ENCODE assay signal across 20 mouse cellular contexts in the genomic region with DNA sequence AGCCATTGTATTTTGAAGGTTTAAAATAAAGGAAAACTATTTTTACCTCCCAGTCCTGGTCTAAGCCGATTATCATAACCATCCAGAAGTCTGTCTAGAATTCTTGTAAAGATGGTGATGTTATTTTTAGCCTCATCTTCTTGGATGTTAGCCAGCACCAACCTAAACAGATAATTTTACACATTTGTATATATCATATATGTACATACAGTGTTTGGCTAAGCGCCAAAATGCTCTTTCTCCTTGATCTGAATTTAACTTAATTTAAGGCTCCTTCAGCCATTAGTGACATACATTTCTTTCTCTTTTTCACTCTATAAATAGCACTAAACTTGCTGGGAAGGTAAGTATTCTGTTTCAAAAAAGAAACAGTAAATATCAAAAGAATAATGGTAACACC. TPM values are rescaled to one million over a fixed set of nuclear protein-coding genes. Genes with fewer than 3 reads are reported as not detected.
DNase-seq lines count a peak whose midpoint lies in the region; ATAC-seq and TF ChIP-seq lines count a peak whose summit lies in the region.
"Had no signal": no experiment of that assay in that cellular context is flagged by ENCODE, and none has a peak within 500 bp of the region (broad histone marks: within the 10 kb centered on the region; RNA-seq: fewer than 3 reads in every experiment).

No protein-coding gene starts in this region.

- no peak for TF ChIP-seq EP300 in MEL (IDR thresholded peaks at IDR 0.05; ENCODE audit: low read depth in 1 of 2, low read length in 2 of 2)

- H3K4me3 ChIP-seq in hindbrain, postnatal 0 days (ENCODE audit: low read length), result no peak overlapping the region
- H3K4me3 ChIP-seq in hindbrain, embryonic 10.5 days, result no peak overlapping the region
- H3K4me3 ChIP-seq in midbrain, embryonic 14.5 days (replicated peaks; ENCODE audit: low read depth, low read length), result no peak overlapping the region
- no peak overlapping the region for H3K4me3 ChIP-seq in midbrain, embryonic 13.5 days (replicated peaks)
- H3K4me3 ChIP-seq in MEL (ENCODE audit: control insufficient read depth in 1 of 2, insufficient read depth in 1 of 2, low read depth in 2 of 2, low read length in 2 of 2), result no peak overlapping the region
- H3K4me3 ChIP-seq in cortical plate, adult 2 months (ENCODE audit: insufficient read depth, low read length), result peak overlapping the region; percentile 18; the same call in 1 of the 2 replicates
- H3K4me3 ChIP-seq: embryonic facial prominence, embryonic 10.5 days; gastrocnemius, adult 2 months; heart, embryonic 12.5 days; intestine, embryonic 15.5 days had no signal

- H3K27me3 ChIP-seq in hindbrain, postnatal 0 days (ENCODE audit: insufficient read depth, low read length), result no peaks in the 10 kb centered on the region
- peaks cover 14% of the 10 kb centered on the region; the same call in 1 of the 2 replicates for H3K27me3 ChIP-seq in hindbrain, embryonic 10.5 days (ENCODE audit: insufficient read depth, poor library complexity, severe bottlenecking)
- no peaks in the 10 kb centered on the region for H3K27me3 ChIP-seq in midbrain, embryonic 14.5 days (ENCODE audit: control insufficient read depth, insufficient read depth, low read length)
- peaks cover 3% of the 10 kb centered on the region; the same call in 1 of the 2 replicates for H3K27me3 ChIP-seq in midbrain, embryonic 13.5 days
- no peaks in the 10 kb centered on the region for H3K27me3 ChIP-seq in MEL (ENCODE audit: control insufficient read depth in 1 of 2, insufficient read depth in 2 of 2, low read length in 2 of 2)
- H3K27me3 ChIP-seq: forebrain, embryonic 15.5 days had no signal

- TF ChIP-seq POLR2A in MEL (IDR thresholded peaks at IDR 0.05; ENCODE audit: control insufficient read depth in 1 of 2, insufficient read depth in 1 of 2, low read depth in 1 of 2, low read length in 2 of 2, poor library complexity in 1 of 2), result no peak
- no peak for TF ChIP-seq POLR2A in cortical plate, adult 2 months (IDR thresholded peaks at IDR 0.05; ENCODE audit: extremely low read depth, insufficient read depth, low read length)

- H3K9ac ChIP-seq in hindbrain, postnatal 0 days (replicated peaks; ENCODE audit: low read length), result no peak overlapping the region
- no peak overlapping the region for H3K9ac ChIP-seq in midbrain, embryonic 14.5 days (replicated peaks; ENCODE audit: low read length)
- H3K9ac ChIP-seq in midbrain, embryonic 13.5 days (replicated peaks), result no peak overlapping the region
- no peak overlapping the region for H3K9ac ChIP-seq in MEL (ENCODE audit: control insufficient read depth, low read depth, low read length, poor library complexity, severe bottlenecking)
- H3K9ac ChIP-seq: forebrain, embryonic 15.5 days; heart, embryonic 12.5 days; intestine, embryonic 15.5 days had no signal

- WGBS in hindbrain, postnatal 0 days, result 69% methylated on average over 2 of the region's 2 CpGs
- 87% methylated on average over 2 of the region's 2 CpGs for WGBS in hindbrain, embryonic 10.5 days
- 87% methylated on average over 2 of the region's 2 CpGs for WGBS in midbrain, embryonic 14.5 days
- WGBS in midbrain, embryonic 13.5 days, result 82% methylated on average over 2 of the region's 2 CpGs

- peak overlapping the region; percentile 7; the same call in 1 of the 2 replicates for H3K4me2 ChIP-seq in hindbrain, postnatal 0 days (ENCODE audit: low read depth, low read length)
- peak overlapping the region; percentile 29 for H3K4me2 ChIP-seq in midbrain, embryonic 14.5 days (ENCODE audit: low read length)
- no peak overlapping the region for H3K4me2 ChIP-seq in midbrain, embryonic 13.5 days (replicated peaks)
- H3K4me2 ChIP-seq: heart, embryonic 12.5 days; intestine, embryonic 15.5 days had no signal

- no peaks in the 10 kb centered on the region for H3K79me2 ChIP-seq in MEL (ENCODE audit: control insufficient read depth, insufficient read depth, low read length, poor library complexity)

- peak; percentile 11 for DNase-seq in hindbrain, postnatal 0 days (ENCODE audit: low spot score)
- DNase-seq in hindbrain, embryonic 10.5 days (ENCODE audit: low spot score), result no peak
- DNase-seq in midbrain, embryonic 14.5 days, result peak; percentile 16
- peak; percentile 3 for DNase-seq in MEL (ENCODE audit: low read depth, low spot score)
- DNase-seq: B cell, adult 2 months; cerebellum, adult 11-12 months; cerebellum, adult 9-10 months; gastrocnemius, adult 2 months; gastrocnemius, postnatal 25 days had no signal

- TF ChIP-seq CTCF in hindbrain, postnatal 0 days (IDR thresholded peaks at IDR 0.05; ENCODE audit: low read depth), result no peak
- no peak for TF ChIP-seq CTCF in MEL (IDR thresholded peaks at IDR 0.05 in 2 of 3, conservative IDR thresholded peaks at IDR 0.05 in 1 of 3; ENCODE audit: control insufficient read depth in 1 of 3, insufficient read depth in 1 of 3, low read depth in 2 of 3, low read length in 3 of 3, poor library complexity in 1 of 3, severe bottlenecking in 1 of 3)
- no peak for TF ChIP-seq CTCF in cortical plate, adult 2 months (IDR thresholded peaks at IDR 0.05; ENCODE audit: extremely low read depth, insufficient read depth, low read length)

- no peaks in the 10 kb centered on the region for H3K9me3 ChIP-seq in hindbrain, postnatal 0 days (ENCODE audit: low read length)
- H3K9me3 ChIP-seq in hindbrain, embryonic 10.5 days, result no peaks in the 10 kb centered on the region
- H3K9me3 ChIP-seq in midbrain, embryonic 14.5 days (ENCODE audit: control insufficient read depth, low read length), result no peaks in the 10 kb centered on the region
- no peaks in the 10 kb centered on the region for H3K9me3 ChIP-seq in midbrain, embryonic 13.5 days
- no peaks in the 10 kb centered on the region for H3K9me3 ChIP-seq in MEL (replicated peaks; ENCODE audit: insufficient read depth, low read length)
- H3K9me3 ChIP-seq: embryonic facial prominence, embryonic 10.5 days; forebrain, embryonic 15.5 days; heart, embryonic 12.5 days; intestine, embryonic 15.5 days had no signal

- no peak overlapping the region for H3K27ac ChIP-seq in hindbrain, postnatal 0 days
- no peak overlapping the region for H3K27ac ChIP-seq in hindbrain, embryonic 10.5 days
- no peak overlapping the region for H3K27ac ChIP-seq in midbrain, embryonic 14.5 days (replicated peaks; ENCODE audit: low read depth, low read length)
- no peak overlapping the region for H3K27ac ChIP-seq in midbrain, embryonic 13.5 days
- H3K27ac ChIP-seq in MEL (ENCODE audit: control insufficient read depth, low read depth, low read length), result no peak overlapping the region
- H3K27ac ChIP-seq in cortical plate, adult 2 months (ENCODE audit: insufficient read depth, low read length), result no peak overlapping the region
- H3K27ac ChIP-seq: embryonic facial prominence, embryonic 10.5 days; forebrain, embryonic 15.5 days; gastrocnemius, adult 2 months; intestine, embryonic 15.5 days had no signal

- TF ChIP-seq RAD21 in MEL (IDR thresholded peaks at IDR 0.05; ENCODE audit: low read depth, low read length), result no peak

- no peaks in the 10 kb centered on the region for H3K4me1 ChIP-seq in hindbrain, postnatal 0 days (ENCODE audit: insufficient read depth, low read length)
- H3K4me1 ChIP-seq in hindbrain, embryonic 10.5 days (replicated peaks), result no peaks in the 10 kb centered on the region; the same call in 1 of the 2 replicates
- peaks cover 6% of the 10 kb centered on the region; the same call in 1 of the 2 replicates for H3K4me1 ChIP-seq in midbrain, embryonic 14.5 days (ENCODE audit: control insufficient read depth, insufficient read depth, low read length)
- peaks cover 7% of the 10 kb centered on the region for H3K4me1 ChIP-seq in midbrain, embryonic 13.5 days (replicated peaks)
- H3K4me1 ChIP-seq in MEL (ENCODE audit: control insufficient read depth in 1 of 2, insufficient read depth in 2 of 2, low read length in 2 of 2), result no peaks in the 10 kb centered on the region
- no peaks in the 10 kb centered on the region for H3K4me1 ChIP-seq in cortical plate, adult 2 months (ENCODE audit: control insufficient read depth, insufficient read depth, low read length)
- H3K4me1 ChIP-seq: heart, embryonic 12.5 days; intestine, embryonic 15.5 days had no signal

- ATAC-seq in hindbrain, postnatal 0 days, result no peak
- ATAC-seq in midbrain, embryonic 14.5 days (ENCODE audit: low FRiP score, low TSS enrichment), result no peak
- no peak for ATAC-seq in midbrain, embryonic 13.5 days
- ATAC-seq in frontal cortex, adult (ENCODE audit: low TSS enrichment), result no peak
- ATAC-seq: CD4-positive, CD25-positive, alpha-beta regulatory T cell, adult 4 months; forebrain, embryonic 15.5 days; intestine, embryonic 15.5 days had no signal

- no peaks in the 10 kb centered on the region for H3K36me3 ChIP-seq in hindbrain, postnatal 0 days (ENCODE audit: insufficient read depth, low read length)
- no peaks in the 10 kb centered on the region for H3K36me3 ChIP-seq in hindbrain, embryonic 10.5 days
- H3K36me3 ChIP-seq in midbrain, embryonic 14.5 days (ENCODE audit: control insufficient read depth, insufficient read depth, low read length), result no peaks in the 10 kb centered on the region
- no peaks in the 10 kb centered on the region for H3K36me3 ChIP-seq in midbrain, embryonic 13.5 days
- no peaks in the 10 kb centered on the region for H3K36me3 ChIP-seq in MEL (ENCODE audit: control insufficient read depth in 1 of 2, insufficient read depth in 2 of 2, low read length in 2 of 2)
- H3K36me3 ChIP-seq: embryonic facial prominence, embryonic 10.5 days; forebrain, embryonic 15.5 days; G1E; heart, embryonic 12.5 days; intestine, embryonic 15.5 days had no signal

TF ChIP-seq in MEL, 35 proteins besides CTCF, POLR2A, EP300 and RAD21 (continues in another document):
- TF ChIP-seq HCFC1 (IDR thresholded peaks at IDR 0.05; ENCODE audit: low read depth, low read length), result no peak
- TF ChIP-seq CHD2 (IDR thresholded peaks at IDR 0.05; ENCODE audit: low read length), result no peak
- no peak for TF ChIP-seq SMC3 (IDR thresholded peaks at IDR 0.05; ENCODE audit: low read depth, low read length)
- TF ChIP-seq TCF12 (IDR thresholded peaks at IDR 0.05; ENCODE audit: low read depth, low read length), result no peak
- TF ChIP-seq TAL1 (IDR thresholded peaks at IDR 0.05; ENCODE audit: low read length), result no peak
- no peak for TF ChIP-seq SIN3A (IDR thresholded peaks at IDR 0.05; ENCODE audit: low read length)
- TF ChIP-seq GABPA (IDR thresholded peaks at IDR 0.05; ENCODE audit: low read depth, low read length), result no peak
- no peak for TF ChIP-seq TBP (IDR thresholded peaks at IDR 0.05; ENCODE audit: low read depth, low read length)

RNA-seq across cellular contexts. Expression of gene Gabra2, which starts 3.7 kb away (rescaled TPM):
- 18.3 and 21.6 TPM in 2 replicates for total RNA-seq in hindbrain, postnatal 0 days (2014; rRNA removed)
- polyA plus RNA-seq in hindbrain, postnatal 0 days (2015; fragmentation: Nextera tagmentation; extraction: Ambion mirVana), result 57.4 and 61.7 TPM in 2 replicates
- 1.3 and 3.3 TPM in 2 replicates for polyA plus RNA-seq in hindbrain, embryonic 10.5 days (2016; fragmentation: Nextera tagmentation; extraction: Ambion mirVana)
- 37.9 and 38.3 TPM in 2 replicates for polyA plus RNA-seq in midbrain, embryonic 14.5 days (2014; fragmentation: Nextera tagmentation; extraction: Ambion mirVana)
- polyA plus RNA-seq in midbrain, embryonic 13.5 days (2015; fragmentation: Nextera tagmentation; extraction: Ambion mirVana), result 45.9 and 46.6 TPM in 2 replicates
- total RNA-seq in MEL (2012; rRNA removed), result not detected in 2 replicates
- not detected for polyA plus RNA-seq in MEL (2012; ENCODE audit: insufficient read depth in 1 of 2, insufficient read length in 2 of 2, low read depth in 1 of 2, low replicate concordance in 2 of 2, missing spikeins in 1 of 2)
- polyA plus RNA-seq in cortical plate, adult 2 months (2012; rRNA removed), result 33.0 and 40.2 TPM in 2 replicates
- total RNA-seq: granulocyte monocyte progenitor cell, adult 5-6 weeks; heart, postnatal 25 days had no signal
- polyA plus RNA-seq: CD4-positive, CD25-positive, alpha-beta regulatory T cell, adult 4 months; G1E had no signal
